Mouse (Mus musculus) liver, postnatal 0 days (tissue): ENCODE measurements around the gene Cpne6. TPM values are rescaled to one million over a fixed set of nuclear protein-coding genes. Genes with fewer than 3 reads are reported as not detected.

ENCODE experiments used
- ATAC-seq: fragments of 200-750 bp; cut with Nextera tagmentation; 2 replicates; pipeline ENCODE4 v1.8.0; 2017; ENCODE audit warnings: mild to moderate bottlenecking, moderate library complexity
- DNase-seq: peaks from one replicate; pipeline ENCODE4 v3.0.0-alpha.2; 2016
- H3K27ac ChIP-seq: fragments of 300-500 bp; sonication (generic); 2 replicates; pipeline ENCODE4 v1.5.1; 2014; ENCODE audit warnings: antibody characterized with exemption, moderate library complexity, mild to moderate bottlenecking, low read depth
- H3K27me3 ChIP-seq: fragments of 300-500 bp; sonication (generic); 2 replicates; pipeline ENCODE4 v1.6.1; 2014; ENCODE audit warnings: low read length, control low read depth, mixed read lengths; ENCODE audit not compliant: insufficient read depth
- H3K36me3 ChIP-seq: fragments of 300-500 bp; sonication (generic); replicated peaks from 2 replicates; pipeline ENCODE4 v1.6.1; 2014; ENCODE audit warnings: mild to moderate bottlenecking, control low read depth, low read length, moderate library complexity, mixed read lengths; ENCODE audit not compliant: insufficient read depth
- H3K4me1 ChIP-seq: fragments of 300-500 bp; sonication (generic); 2 replicates; pipeline ENCODE4 v1.6.1; 2014; ENCODE audit warnings: antibody characterized with exemption, mild to moderate bottlenecking, control low read depth; ENCODE audit not compliant: insufficient read depth
- H3K4me2 ChIP-seq: fragments of 300-500 bp; sonication (generic); 2 replicates; pipeline ENCODE4 v1.6.1; 2014; ENCODE audit warnings: low read depth, mild to moderate bottlenecking, low read length, moderate library complexity, mixed read lengths
- H3K4me3 ChIP-seq: fragments of 300-500 bp; sonication (generic); 2 replicates; pipeline ENCODE4 v1.5.1; 2014; ENCODE audit warnings: low read depth, low read length
- H3K9ac ChIP-seq: fragments of 300-500 bp; sonication (generic); replicated peaks from 2 replicates; pipeline ENCODE4 v1.6.1; 2014; ENCODE audit warnings: mild to moderate bottlenecking, moderate library complexity
- H3K9me3 ChIP-seq: fragments of 300-500 bp; sonication (generic); 2 replicates; pipeline ENCODE4 v1.6.1; 2016; ENCODE audit warnings: mild to moderate bottlenecking, control low read depth, low read length, mixed read lengths
- CTCF ChIP-seq: sonication (generic); IDR thresholded peaks from 2 replicates; pipeline ENCODE4 v1.5.1; 2016; ENCODE audit warnings: antibody characterized with exemption, low read depth
- EP300 ChIP-seq: IDR thresholded peaks from 2 replicates; pipeline ENCODE4 v1.6.1; 2016; ENCODE audit warnings: antibody characterized with exemption, low read depth, mild to moderate bottlenecking
- WGBS: fragments of 180-500 bp; shearing (Covaris S2); extraction: QIAGEN DNeasy Blood & Tissue Kit; methylation state at CpG from one replicate; pipeline ENCODE4 v1.1.7; 2014; ENCODE audit not compliant: insufficient replicate concordance; 5-methylcytosine and 5-hydroxymethylcytosine counted together
- polyA plus RNA-seq: library from polyadenylated mRNA; unstranded; fragments of >200 nt; fragmentation: Nextera tagmentation; extraction: Ambion mirVana; gene quantifications from 2 replicates; pipeline ENCODE4 v1.2.1, GENCODE M21; 2015

Gene Cpne6
- polyA plus RNA-seq, 1 experiment from 2014 or later: not detected

- no peak for ATAC-seq
- peak overlapping the region; percentile 73 for H3K4me2 ChIP-seq
These were observed 51.6 kb downstream of the Cpne6 start for GRCm38 (mm10) chr14:55561860-55562259.

GRCm38 (mm10) chr14:55563249-55563648, 53.0 kb downstream of the Cpne6 start:
- H3K4me2 ChIP-seq: no peak overlapping the region
- H3K27ac ChIP-seq: no peak overlapping the region
- ATAC-seq: no peak
- no peak overlapping the region for H3K4me3 ChIP-seq
- peaks cover 50% of the 10 kb centered on the region for H3K36me3 ChIP-seq
- 93% methylated on average over 11 of the region's 11 CpGs for WGBS
- TF ChIP-seq CTCF: no peak
- TF ChIP-seq EP300: no peak
- no peak overlapping the region for H3K9ac ChIP-seq
- no peak for DNase-seq
- peaks cover 26% of the 10 kb centered on the region for H3K4me1 ChIP-seq
- no peaks in the 10 kb centered on the region for H3K27me3 ChIP-seq
- H3K9me3 ChIP-seq: no peaks in the 10 kb centered on the region

More at GRCm38 (mm10) chr14:55561860-55562259, 51.6 kb downstream of the Cpne6 start:
- Histone ChIP-seq H3K27ac (peak overlapping the region; percentile 87), H3K4me1 (peaks cover 37% of the 10 kb centered on the region), H3K9me3 (no peaks in the 10 kb centered on the region), H3K9ac (peak overlapping the region; percentile 62; the same call in 1 of the 2 replicates), H3K36me3 (peaks cover 42% of the 10 kb centered on the region), H3K4me3 (peak overlapping the region; percentile 65), H3K27me3 (no peaks in the 10 kb centered on the region)
- no peak for TF ChIP-seq EP300
- no peak for TF ChIP-seq CTCF
- WGBS: 85% methylated on average over 10 of the region's 10 CpGs
- DNase-seq: no peak

- ATAC-seq: no peak
- no peak overlapping the region for H3K4me2 ChIP-seq
- 78% methylated on average over 3 of the region's 3 CpGs for WGBS
- no peak overlapping the region for H3K9ac ChIP-seq
- TF ChIP-seq CTCF (peak; percentile 43), EP300 (no peak)
- no peaks in the 10 kb centered on the region for H3K27me3 ChIP-seq
- peaks cover 17% of the 10 kb centered on the region for H3K4me1 ChIP-seq
- H3K4me3 ChIP-seq: no peak overlapping the region
- DNase-seq: no peak
- no peak overlapping the region for H3K27ac ChIP-seq
- H3K36me3 ChIP-seq: peaks cover 66% of the 10 kb centered on the region
- H3K9me3 ChIP-seq: no peaks in the 10 kb centered on the region
These were observed 55.5 kb downstream of the Cpne6 start for GRCm38 (mm10) chr14:55565748-55566147.

Other genes starting within 250 kb of the Cpne6 start
- 177 TPM in 2 replicates for gene Dhrs4, start 31.7 kb upstream of the Cpne6 start, polyA plus RNA-seq
- 0.06 and 0.08 TPM in 2 replicates for gene Carmil3, start 19.8 kb upstream of the Cpne6 start, polyA plus RNA-seq
- gene Nrl, start 14.5 kb downstream of the Cpne6 start, polyA plus RNA-seq: not detected in 2 replicates
- gene Pck2, start 29.8 kb downstream of the Cpne6 start, polyA plus RNA-seq: 19.9 and 20.7 TPM in 2 replicates
- 59.9 and 62.7 TPM in 2 replicates for gene Dcaf11, start 49.6 kb downstream of the Cpne6 start, polyA plus RNA-seq
- gene A730061H03Rik, start 50.0 kb downstream of the Cpne6 start, polyA plus RNA-seq: 1.3 and 1.4 TPM in 2 replicates
- gene Fitm1, start 65.2 kb downstream of the Cpne6 start, polyA plus RNA-seq: 1.8 and 4.6 TPM in 2 replicates
- 162 and 180 TPM in 2 replicates for gene Psme1, start 67.7 kb downstream of the Cpne6 start, polyA plus RNA-seq
- 17.3 and 19.2 TPM in 2 replicates for gene Emc9, start 74.9 kb downstream of the Cpne6 start, polyA plus RNA-seq
- 222 and 231 TPM in 2 replicates for gene Psme2, start 80.7 kb downstream of the Cpne6 start, polyA plus RNA-seq
- gene Rnf31, start 81.3 kb downstream of the Cpne6 start, polyA plus RNA-seq: 8.5 and 9.6 TPM in 2 replicates
- 18.6 and 19.4 TPM in 2 replicates for gene Irf9, start 93.1 kb downstream of the Cpne6 start, polyA plus RNA-seq
- 1.5 and 2.2 TPM in 2 replicates for gene Rec8, start 107.6 kb downstream of the Cpne6 start, polyA plus RNA-seq
- gene Ipo4, start 125.5 kb downstream of the Cpne6 start, polyA plus RNA-seq: 14.7 and 16.6 TPM in 2 replicates
- 0.99 and 1.6 TPM in 2 replicates for gene Gm49378, start 127.5 kb downstream of the Cpne6 start, polyA plus RNA-seq
- gene Tm9sf1, start 133.4 kb downstream of the Cpne6 start, polyA plus RNA-seq: 39.3 and 42.8 TPM in 2 replicates
- 0.06 and 0.21 TPM in 2 replicates for gene Tssk4, start 139.7 kb downstream of the Cpne6 start, polyA plus RNA-seq
- 16.0 and 16.1 TPM in 2 replicates for gene Mdp1, start 150.1 kb downstream of the Cpne6 start, polyA plus RNA-seq
- gene Gmpr2, start 161.5 kb downstream of the Cpne6 start, polyA plus RNA-seq: 15.0 and 17.4 TPM in 2 replicates
- gene Nedd8, start 161.7 kb downstream of the Cpne6 start, polyA plus RNA-seq: 228 and 231 TPM in 2 replicates
- gene Tinf2, start 171.4 kb downstream of the Cpne6 start, polyA plus RNA-seq: 11.5 and 14.1 TPM in 2 replicates
- 3.6 and 4.7 TPM in 2 replicates for gene Tgm1, start 203.5 kb downstream of the Cpne6 start, polyA plus RNA-seq
- gene Rabggta, start 211.8 kb downstream of the Cpne6 start, polyA plus RNA-seq: 18.5 and 21.2 TPM in 2 replicates
- gene Dhrs1, start 235.2 kb downstream of the Cpne6 start, polyA plus RNA-seq: 98.6 and 103 TPM in 2 replicates
- gene Nop9, start 235.2 kb downstream of the Cpne6 start, polyA plus RNA-seq: 13.2 and 14.5 TPM in 2 replicates
- 191 and 192 TPM in 2 replicates for gene Cideb, start 248.0 kb downstream of the Cpne6 start, polyA plus RNA-seq